Mouse (Mus musculus) cerebellum, adult (tissue): ENCODE results near the gene Ovol3.

Source experiments
- ATAC-seq: cut with Nextera tagmentation; 2 replicates; pipeline ENCODE4 v1.9.2; 2017; ENCODE audit warnings: mild to moderate bottlenecking, moderate library complexity, mixed read lengths; ENCODE audit not compliant: insufficient number of reproducible peaks, low FRiP score, low TSS enrichment

The Ovol3 gene

GRCm38 (mm10) chr7:30195461-30195860, 40.1 kb downstream of the Ovol3 start:
- ATAC-seq, result no peak

- peak; percentile 91 for ATAC-seq
Observed at GRCm38 (mm10) chr7:30194884-30195283, 40.6 kb downstream of the Ovol3 start.

- ATAC-seq, result 0 out of 2 replicates have a peak, but pooled peaks have one; percentile 21
Observed at GRCm38 (mm10) chr7:30194101-30194831, 41.3 kb downstream of the Ovol3 start.

GRCm38 (mm10) chr7:30193581-30194100, 41.9 kb downstream of the Ovol3 start:
- ATAC-seq, result no peak; the same call in 1 of the 2 replicates

GRCm38 (mm10) chr7:30193013-30193412, 42.5 kb downstream of the Ovol3 start:
- no peak for ATAC-seq

- no peak for ATAC-seq
Observed at GRCm38 (mm10) chr7:30192088-30192487, 43.4 kb downstream of the Ovol3 start.

- ATAC-seq, result no peak
Observed at GRCm38 (mm10) chr7:30189116-30189491, 46.4 kb downstream of the Ovol3 start.

GRCm38 (mm10) chr7:30188344-30189115, 47.0 kb downstream of the Ovol3 start:
- ATAC-seq, result no peak

GRCm38 (mm10) chr7:30184641-30185348, 50.7 kb downstream of the Ovol3 start:
- no peak for ATAC-seq

- ATAC-seq, result peak; percentile 47; the same call in 1 of the 2 replicates
Observed at GRCm38 (mm10) chr7:30183879-30184289, 51.6 kb downstream of the Ovol3 start, which contains the start of gene Cox7a1. Gene Cox7a1 (plus strand): TSS chr7:30184144.
